Mouse (Mus musculus): ENCODE measurements around the gene AY761185.
"Not testable (repeated sequence)": the region's sequence is repeated elsewhere in the genome, so short reads cannot be mapped to it uniquely, and the experiment has no call there.

The AY761185 gene

GRCm38 (mm10) chr8:20944610-20945009 is at the start of gene AY761185:
Gene AY761185, minus strand, starts transcription at chr8:20944710.
- no peak for DNase-seq (ENCODE audit: low read depth in 2 of 2, low spot score in 2 of 2)

- not testable (repeated sequence) for DNase-seq (ENCODE audit: low read depth in 2 of 2, low spot score in 2 of 2)
These were observed 49.5 kb upstream of the AY761185 start for GRCm38 (mm10) chr8:20994042-20994441.

- DNase-seq (ENCODE audit: low read depth in 2 of 2, low spot score in 2 of 2) = no peak
These were observed 35.3 kb upstream of the AY761185 start for GRCm38 (mm10) chr8:20979846-20980245.

GRCm38 (mm10) chr8:20964531-20964930 is 20.0 kb upstream of the AY761185 start:
- DNase-seq (ENCODE audit: low read depth in 2 of 2, low spot score in 2 of 2) = no peak

GRCm38 (mm10) chr8:20921971-20922370 is 22.5 kb downstream of the AY761185 start, which contains the start of gene Gm6040:
Gene Gm6040, minus strand, starts transcription at chr8:20922071.
- no peak for DNase-seq (ENCODE audit: low read depth in 2 of 2, low spot score in 2 of 2)

- no peak for DNase-seq (ENCODE audit: low read depth in 2 of 2, low spot score in 2 of 2)
These were observed 32.2 kb downstream of the AY761185 start for GRCm38 (mm10) chr8:20912288-20912687.

- DNase-seq (ENCODE audit: low read depth in 2 of 2, low spot score in 2 of 2) = no peak
These were observed 36.3 kb downstream of the AY761185 start for GRCm38 (mm10) chr8:20908256-20908655.

- no peak for DNase-seq (ENCODE audit: low read depth in 2 of 2, low spot score in 2 of 2)
These were observed 37.4 kb downstream of the AY761185 start for GRCm38 (mm10) chr8:20907119-20907518.

GRCm38 (mm10) chr8:20902527-20902926 is 42.0 kb downstream of the AY761185 start, which contains the start of gene Gm15056:
Gene Gm15056, minus strand, starts transcription at chr8:20902627.
- no peak for DNase-seq (ENCODE audit: low read depth in 2 of 2, low spot score in 2 of 2)

Data from CD8-positive naive resting alpha-beta T cell, adult 2 months (primary cell).